Mouse (Mus musculus) G1E (cell line): Measurements from ENCODE around the gene Rai1.

Experiments
- CTCF ChIP-seq: IDR thresholded peaks from 2 replicates; pipeline ENCODE4 v1.5.1; 2012; ENCODE audit warnings: low read depth, low read length, inconsistent platforms, mixed read lengths
- GATA1 ChIP-seq: IDR thresholded peaks from 2 replicates; pipeline ENCODE4 v1.6.1; 2012; ENCODE audit warnings: borderline replicate concordance, low read length, inconsistent platforms, mixed read lengths
- GATA2 ChIP-seq: IDR thresholded peaks from 2 replicates; pipeline ENCODE4 v1.6.1; 2012; ENCODE audit warnings: low read depth, low read length, inconsistent platforms, borderline replicate concordance
- POLR2AphosphoS5 ChIP-seq: IDR thresholded peaks from 2 replicates; pipeline ENCODE4 v1.6.1; 2012; ENCODE audit warnings: low read depth, low read length, inconsistent platforms; ENCODE audit not compliant: insufficient replicate concordance
- TAL1 ChIP-seq: conservative IDR thresholded peaks from 2 replicates; pipeline ENCODE4 v1.6.1; 2012; ENCODE audit warnings: low read depth, low read length, inconsistent platforms, mixed read lengths

- TF ChIP-seq CTCF (no peak), TAL1 (no peak), GATA1 (no peak), GATA2 (no peak), POLR2AphosphoS5 (no peak)
These were observed 100.2 kb downstream of the Rai1 start for GRCm38 (mm10) chr11:60205026-60205425.
